Mouse (Mus musculus): Measurements from ENCODE around the gene Gm47841.

GRCm38 (mm10) chr15:101054541-101054940, 7.3 kb upstream of the Gm47841 start:
- TF ChIP-seq CTCF (conservative IDR thresholded peaks at IDR 0.05; ENCODE audit: low read length) (no peak), NANOG (IDR thresholded peaks at IDR 0.05; ENCODE audit: borderline replicate concordance, low read length) (no peak), POU5F1 (IDR thresholded peaks at IDR 0.05; ENCODE audit: borderline replicate concordance, low read length) (no peak)
